Mouse (Mus musculus) cerebellum, postnatal 4 days (tissue): ENCODE results near the gene Ulk4.

Source experiments
- DNase-seq, 2 experiments: peaks; one replicate each; pipeline ENCODE4 v3.0.0; 2022; ENCODE audit warnings: low spot score in 2 of 2, mixed read lengths in 1 of 2

Gene Ulk4

DNA sequence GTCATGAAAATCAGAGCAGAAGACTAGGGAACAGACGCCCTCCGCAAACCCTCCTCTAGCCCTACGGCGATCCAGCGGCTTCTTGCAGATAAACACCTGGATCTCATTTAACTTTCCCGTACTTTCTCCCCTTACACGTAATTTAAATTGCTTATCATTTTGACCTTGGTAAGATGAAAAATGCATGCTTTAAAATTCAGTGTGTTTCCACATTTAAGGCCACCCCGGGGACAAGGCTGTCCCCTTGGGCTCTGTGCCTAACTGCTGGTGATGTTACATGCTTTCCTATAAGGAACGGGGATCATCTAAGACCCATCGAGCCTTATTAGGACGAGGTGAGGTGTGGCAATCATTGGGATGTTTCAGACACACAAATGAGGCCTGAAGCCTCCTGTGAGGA lies 256.6 kb downstream of the Ulk4 start:
- no peak for DNase-seq

GRCm38 (mm10) chr9:121019932-121020331 lies 257.1 kb downstream of the Ulk4 start:
- DNase-seq, result no peak

- DNase-seq, result no peak
These were observed 258.3 kb downstream of the Ulk4 start for GRCm38 (mm10) chr9:121018524-121019315.

GRCm38 (mm10) chr9:121015810-121016502 lies 261.0 kb downstream of the Ulk4 start:
- no peak for DNase-seq

- DNase-seq, result no peak
These were observed 265.5 kb downstream of the Ulk4 start for GRCm38 (mm10) chr9:121011540-121011939.

- DNase-seq, result no peak
These were observed 266.5 kb downstream of the Ulk4 start for GRCm38 (mm10) chr9:121010544-121010943.

DNA sequence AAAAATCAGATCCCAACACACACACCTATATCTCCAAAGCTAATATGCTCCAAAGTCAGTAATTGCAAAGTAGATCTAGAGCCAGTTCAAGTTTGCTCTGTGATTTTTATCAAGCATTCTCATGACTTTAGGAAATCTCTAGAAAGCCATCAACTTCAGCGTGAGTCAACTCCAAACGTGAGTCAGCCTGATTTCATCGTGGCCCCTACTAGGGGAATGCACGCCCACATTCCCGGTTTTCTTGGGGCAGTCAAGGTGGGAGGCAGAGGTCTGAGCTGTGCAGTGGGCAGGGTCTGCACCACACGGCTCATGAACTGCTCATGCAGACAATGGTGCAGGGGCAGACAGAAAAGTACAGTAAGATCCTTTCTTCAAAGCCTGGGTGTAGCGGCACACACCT lies 271.0 kb downstream of the Ulk4 start:
- DNase-seq, result no peak

DNA sequence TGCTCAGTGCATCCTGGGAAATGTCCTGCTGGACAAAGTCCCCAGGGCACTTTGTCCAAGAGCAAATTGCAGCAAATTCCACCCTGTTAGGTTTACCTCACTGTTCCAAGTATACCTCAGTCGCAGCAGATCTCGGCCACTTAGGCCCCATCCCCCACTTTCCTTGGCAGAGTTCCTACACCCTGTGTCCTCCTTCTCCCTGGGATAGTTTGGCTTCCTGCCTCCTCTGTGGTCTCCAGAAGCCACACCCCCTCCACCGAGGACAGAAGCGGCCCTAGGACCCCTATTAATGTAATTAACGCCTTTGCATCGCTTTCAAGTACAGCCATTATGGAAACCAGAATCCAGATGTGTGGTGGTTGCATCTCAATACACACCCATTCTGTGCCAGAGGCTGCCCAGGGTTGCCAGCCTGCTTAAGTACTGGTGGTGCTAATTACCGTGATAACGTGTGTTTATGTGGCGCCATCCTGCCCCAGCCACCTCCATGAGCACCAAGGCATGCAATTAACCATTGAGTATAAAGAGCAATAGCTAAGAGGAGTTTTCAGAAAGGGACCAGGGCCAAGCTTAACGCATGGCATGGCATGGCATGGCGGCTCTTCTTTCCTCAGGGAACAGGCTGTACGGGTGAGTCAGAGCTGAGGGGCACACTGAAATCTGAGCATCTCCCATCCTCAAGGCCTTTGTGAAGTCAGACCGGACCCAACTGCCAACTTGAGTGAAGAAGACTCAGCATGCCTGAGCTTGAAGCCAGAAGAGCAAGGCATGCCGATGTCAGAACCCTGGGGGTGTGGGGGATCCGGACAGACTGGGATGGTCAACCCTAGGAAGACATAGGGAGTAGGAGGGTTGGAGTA lies 275.1 kb downstream of the Ulk4 start:
- DNase-seq, result peak in 1 of 2 experiments; percentile 29

DNA sequence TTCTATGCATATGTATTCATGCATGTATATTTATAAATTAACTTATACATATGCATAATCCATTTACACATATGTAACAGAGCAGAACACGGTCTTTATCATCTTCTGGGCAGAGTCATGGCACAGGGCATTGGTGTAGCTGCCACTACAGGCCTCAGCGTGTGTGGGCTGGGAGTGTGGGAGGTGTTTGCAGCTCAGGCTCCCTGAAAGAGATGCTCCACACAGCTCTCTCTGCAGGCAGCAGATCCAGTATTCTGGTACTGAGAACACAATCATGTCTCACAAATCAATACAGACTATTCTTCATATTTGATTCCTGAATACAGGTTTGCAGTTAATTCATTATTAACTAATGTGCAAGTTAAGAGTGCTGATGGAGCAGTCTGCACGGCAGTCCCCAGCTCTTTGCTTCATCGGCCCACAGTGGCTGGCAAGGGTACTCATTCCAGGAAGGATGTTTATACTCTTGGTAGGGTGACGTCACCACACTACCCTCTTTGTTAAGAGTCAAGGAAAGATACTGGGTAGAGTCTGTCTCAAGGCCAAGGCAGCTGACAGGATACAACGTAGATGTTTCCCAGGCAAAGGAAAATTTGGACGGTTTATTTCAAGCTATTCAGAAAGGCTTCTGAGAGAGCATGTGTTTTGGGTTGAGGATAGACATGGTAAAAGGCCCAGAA lies 276.2 kb downstream of the Ulk4 start:
- DNase-seq, result no peak

DNA sequence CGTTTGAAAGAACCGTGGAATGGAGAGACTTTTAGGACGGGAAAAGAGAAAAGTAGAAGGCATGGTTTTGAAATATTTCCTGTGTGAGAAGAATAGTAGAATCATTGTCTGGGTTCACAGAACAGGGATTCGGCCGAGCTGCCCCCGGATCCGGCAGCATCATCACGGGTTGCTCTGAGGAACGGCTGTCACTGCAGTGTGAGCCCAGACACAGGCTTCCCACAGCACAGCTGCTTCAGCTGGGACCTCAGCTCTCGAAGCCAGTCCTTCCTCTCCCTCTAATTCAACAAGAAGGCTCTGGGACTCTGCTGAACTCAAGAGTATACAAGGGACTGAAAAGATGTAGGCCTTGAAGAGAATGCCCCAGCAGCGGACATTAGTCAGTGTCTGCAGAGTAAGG lies 278.3 kb downstream of the Ulk4 start:
- DNase-seq, result no peak

DNA sequence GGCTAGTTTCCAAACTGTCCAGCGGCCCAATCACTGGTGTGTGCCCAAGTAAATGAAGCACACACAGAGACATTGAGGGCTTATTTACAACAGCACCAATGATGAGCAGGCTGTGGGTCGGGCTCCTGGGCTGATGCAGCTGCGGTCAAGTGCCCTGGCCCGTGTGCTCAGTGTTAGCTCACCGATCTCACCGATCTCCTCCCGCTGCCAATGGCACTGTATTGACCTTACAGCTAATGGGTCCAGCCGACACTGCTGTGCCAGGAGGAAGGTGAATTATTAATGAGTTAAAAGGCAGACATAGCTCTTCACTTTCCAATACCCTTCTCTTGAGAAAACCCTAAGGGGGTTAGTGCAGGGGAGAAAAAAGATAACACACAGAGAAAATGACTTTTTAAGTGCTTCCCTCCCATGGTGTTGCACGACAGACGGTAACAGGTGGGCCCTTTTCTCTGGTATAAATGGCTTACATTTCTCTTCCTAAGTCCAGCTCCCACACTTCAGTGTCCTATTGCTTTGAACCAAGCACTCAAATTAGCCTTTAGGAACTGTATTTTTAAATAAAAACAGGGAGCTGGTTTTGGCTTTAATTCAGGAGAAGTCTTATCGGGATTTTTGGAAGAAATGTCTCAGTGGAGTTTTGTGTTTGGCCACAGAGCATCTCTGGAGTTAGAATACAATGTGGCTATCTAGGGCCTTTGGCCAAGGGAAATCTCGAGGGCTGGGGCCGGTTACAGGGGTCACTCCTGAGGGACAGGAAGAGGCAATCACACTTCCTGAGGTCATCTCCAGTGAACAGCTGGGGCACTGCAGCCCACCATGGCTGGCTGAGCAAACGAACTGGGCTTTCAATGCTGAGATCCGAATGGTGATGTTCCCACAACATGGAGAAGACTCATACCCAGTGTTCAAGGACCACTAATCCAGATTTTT lies 282.5 kb downstream of the Ulk4 start:
- DNase-seq, result no peak

- DNase-seq, result no peak
These were observed 284.0 kb downstream of the Ulk4 start for GRCm38 (mm10) chr9:120993004-120993403.

DNA sequence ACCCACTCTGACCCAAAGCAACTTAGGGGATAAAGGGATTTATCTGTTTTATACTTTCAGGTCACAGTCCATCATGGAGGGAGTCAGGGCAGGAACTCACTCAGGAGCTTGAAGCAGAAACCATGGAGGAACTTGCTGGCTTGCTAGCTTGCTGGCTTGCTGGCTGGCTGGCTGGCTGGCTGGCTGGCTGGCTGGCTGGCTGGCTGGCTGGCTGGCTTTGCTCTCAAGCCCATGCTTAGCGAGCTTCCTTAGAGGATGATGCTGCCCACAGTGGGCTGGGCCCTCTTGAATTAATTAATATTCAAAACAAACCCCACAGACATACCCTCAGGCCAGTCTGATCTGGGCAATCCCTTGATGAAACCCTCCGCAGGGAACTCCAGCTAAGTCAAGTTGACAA lies 285.2 kb downstream of the Ulk4 start:
- no peak for DNase-seq

GRCm38 (mm10) chr9:120989806-120990700 lies 286.9 kb downstream of the Ulk4 start:
- DNase-seq, result no peak

DNA sequence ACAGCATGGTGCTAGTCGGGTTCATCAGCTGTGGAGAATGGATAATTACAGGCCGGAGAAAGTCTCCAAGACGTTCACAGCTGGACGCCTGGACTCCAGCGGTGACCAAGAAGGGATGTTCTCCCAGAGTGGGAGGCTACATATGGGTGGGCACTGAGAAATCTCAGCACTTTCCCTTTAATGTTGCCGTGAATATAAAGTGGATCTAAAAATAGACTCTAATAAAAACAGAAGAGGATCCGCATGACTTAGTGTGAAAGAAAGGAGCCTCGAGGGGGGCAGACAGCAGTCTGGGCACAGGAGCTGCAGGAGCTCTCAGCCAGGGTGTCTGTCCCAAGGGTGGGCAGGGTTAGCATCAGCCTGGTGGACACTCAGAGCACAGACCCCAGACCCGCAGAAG lies 288.9 kb downstream of the Ulk4 start:
- no peak for DNase-seq

- DNase-seq, result no peak
These were observed 290.0 kb downstream of the Ulk4 start for GRCm38 (mm10) chr9:120986994-120987393.

GRCm38 (mm10) chr9:120986255-120986654 lies 290.7 kb downstream of the Ulk4 start:
- DNase-seq, result no peak

DNA sequence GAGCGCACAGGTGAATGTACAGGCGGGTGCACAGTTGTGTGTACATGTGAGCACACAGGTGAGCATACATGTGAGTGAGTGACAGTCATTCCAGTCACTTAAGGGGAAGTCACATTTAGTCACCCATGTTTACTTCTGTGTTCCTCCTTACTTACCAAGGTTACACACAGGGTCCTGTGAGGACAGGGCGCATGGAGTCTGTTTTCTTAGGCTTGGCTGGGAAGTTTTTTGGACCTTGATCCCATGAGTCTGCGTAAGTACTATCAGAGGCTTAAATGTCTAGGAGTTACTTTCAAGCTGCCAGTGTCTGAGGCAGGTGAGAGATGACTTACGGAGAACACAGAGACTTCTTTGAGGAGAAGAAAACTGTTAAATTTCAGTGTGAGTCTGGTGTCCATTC lies 291.5 kb downstream of the Ulk4 start:
- no peak for DNase-seq

- DNase-seq, result no peak
These were observed 292.0 kb downstream of the Ulk4 start for GRCm38 (mm10) chr9:120985009-120985408.

DNA sequence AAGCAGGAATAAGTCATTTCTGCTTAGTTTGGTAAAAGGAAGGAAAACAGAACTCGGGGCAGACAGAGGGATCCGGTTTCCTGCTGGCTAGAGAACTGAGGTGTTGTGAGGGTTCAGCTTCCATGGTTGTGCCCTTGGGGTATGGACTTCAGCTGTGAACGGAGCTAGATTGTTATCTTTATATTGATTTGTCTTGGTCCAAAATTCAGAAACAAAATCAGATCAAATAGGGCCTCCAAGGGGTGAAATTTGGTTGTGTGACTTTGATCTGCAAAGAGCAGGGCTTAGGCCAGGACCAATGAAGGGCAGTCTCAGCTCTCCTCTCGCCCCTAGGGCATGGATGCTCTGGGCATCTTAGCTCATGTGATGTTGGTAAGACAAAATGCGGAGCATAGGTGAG lies 292.5 kb downstream of the Ulk4 start:
- DNase-seq, result no peak
